Mouse (Mus musculus) lung, embryonic 15.5 days (tissue): ENCODE data around the gene Tmem151b. TPM values are rescaled to one million over a fixed set of nuclear protein-coding genes. Genes with fewer than 3 reads are reported as not detected.

ENCODE experiments used
- polyA plus RNA-seq: library from polyadenylated mRNA; unstranded; fragments of >200 nt; fragmentation: Nextera tagmentation; extraction: Ambion mirVana; gene quantifications from 2 replicates; pipeline ENCODE4 v1.2.1, GENCODE M21; 2015

The Tmem151b gene
- polyA plus RNA-seq, 1 experiment from 2014 or later: 2.0 TPM

Other genes starting within 250 kb of the Tmem151b start
- gene Cdc5l, start 115.9 kb downstream of the Tmem151b start, polyA plus RNA-seq: 59.2 and 61.1 TPM in 2 replicates
- gene Spats1, start 74.3 kb downstream of the Tmem151b start, polyA plus RNA-seq: 0.48 and 0.52 TPM in 2 replicates
- gene Aars2, start 42.8 kb downstream of the Tmem151b start, polyA plus RNA-seq: 20.6 and 21.0 TPM in 2 replicates
- 0.82 and 0.94 TPM in 2 replicates for gene Tcte1, start 26.2 kb downstream of the Tmem151b start, polyA plus RNA-seq
- gene Nfkbie, start 6.0 kb upstream of the Tmem151b start, polyA plus RNA-seq: 3.0 and 5.0 TPM in 2 replicates
- 137 and 141 TPM in 2 replicates for gene Slc35b2, start 14.2 kb upstream of the Tmem151b start, polyA plus RNA-seq
- gene Hsp90ab1, start 23.6 kb upstream of the Tmem151b start, polyA plus RNA-seq: 1,572 and 1,619 TPM in 2 replicates
- 92.1 and 103 TPM in 2 replicates for gene Slc29a1, start 49.9 kb upstream of the Tmem151b start, polyA plus RNA-seq
- 0.36 and 0.41 TPM in 2 replicates for gene Mymx, start 52.4 kb upstream of the Tmem151b start, polyA plus RNA-seq
- gene Capn11, start 109.6 kb upstream of the Tmem151b start, polyA plus RNA-seq: 0.31 and 0.41 TPM in 2 replicates
- 169 and 180 TPM in 2 replicates for gene Mrpl14, start 136.6 kb upstream of the Tmem151b start, polyA plus RNA-seq
- 41.3 and 48.0 TPM in 2 replicates for gene Tmem63b, start 137.2 kb upstream of the Tmem151b start, polyA plus RNA-seq
- not detected in 2 replicates for gene 1600014C23Rik, start 184.2 kb upstream of the Tmem151b start, polyA plus RNA-seq